8 mouse cellular contexts compared by ENCODE assay signal in the genomic region with DNA sequence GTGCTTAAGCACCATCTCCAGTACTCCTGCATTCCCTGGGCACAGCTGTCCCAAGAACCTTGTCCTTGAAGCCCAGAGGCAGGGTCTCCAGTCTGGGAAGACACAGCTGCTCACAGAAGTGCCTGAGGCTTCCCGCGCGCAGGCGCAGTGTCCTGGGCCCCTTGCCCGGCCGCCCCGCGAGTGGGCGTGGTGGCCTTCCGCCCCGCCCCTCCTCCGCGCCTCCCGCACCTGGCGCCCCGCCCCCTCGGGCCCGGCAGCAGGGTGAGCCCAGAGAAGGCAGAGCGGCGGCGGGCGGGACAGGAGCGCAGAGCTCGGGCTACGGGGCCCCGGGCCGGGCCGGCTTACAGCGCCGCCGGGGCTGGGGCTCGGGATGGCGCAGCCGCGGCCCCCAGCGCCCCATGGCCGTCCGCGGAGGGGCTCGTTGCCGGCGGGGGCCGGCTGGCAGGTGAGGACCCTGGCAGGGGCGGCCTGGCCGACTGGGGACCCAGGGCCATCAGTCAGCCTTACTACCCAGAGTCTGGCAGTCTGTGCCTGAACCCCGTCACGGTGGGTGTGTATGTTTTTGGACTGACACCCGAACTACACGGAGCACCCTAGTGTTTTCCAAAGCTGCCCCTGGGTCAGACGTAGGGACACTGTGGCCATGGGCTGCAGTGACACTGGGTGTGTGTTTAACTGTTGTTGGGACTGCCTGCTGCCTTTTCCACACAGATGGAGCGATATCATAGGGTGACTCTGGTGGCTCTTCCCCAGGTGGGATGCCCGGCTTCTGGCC. TPM values are rescaled to one million over a fixed set of nuclear protein-coding genes. Genes with fewer than 3 reads are reported as not detected.
A peak's percentile ranks its signal among the peaks of the same experiment; 100 is the strongest.
DNase-seq lines count a peak whose midpoint lies in the region; ATAC-seq and TF ChIP-seq lines count a peak whose summit lies in the region.

No protein-coding gene starts in this region.

- WGBS in hindbrain, embryonic 11.5 days = 7% methylated on average over 34 of the region's 52 CpGs
- WGBS in small intestine, adult 2 months = 3% methylated on average over 52 of the region's 52 CpGs

- TF ChIP-seq CTCF in small intestine, adult 2 months (IDR thresholded peaks at IDR 0.05; ENCODE audit: extremely low read depth, insufficient read length, insufficient replicate concordance, low read depth, low read length) = no peak

- H3K9ac ChIP-seq in hindbrain, embryonic 11.5 days (ENCODE audit: low read depth, low read length) = peak overlapping the region; percentile 77

- intact Hi-C loops in left cerebral cortex, postnatal 25 days (cut with DNase I) = no loop called here

- peak overlapping the region; percentile 94 for H3K4me2 ChIP-seq in hindbrain, embryonic 11.5 days (replicated peaks; ENCODE audit: low read depth, low read length)

- H3K4me1 ChIP-seq in hindbrain, embryonic 11.5 days (replicated peaks; ENCODE audit: control insufficient read depth, insufficient read depth, low read length) = peaks cover 8% of the 10 kb centered on the region
- peaks cover 11% of the 10 kb centered on the region for H3K4me1 ChIP-seq in small intestine, adult 2 months (ENCODE audit: control insufficient read depth, insufficient read depth, insufficient read length, low read length)

- no peaks in the 10 kb centered on the region; the same call in none of the 2 replicates for H3K27me3 ChIP-seq in hindbrain, embryonic 11.5 days (ENCODE audit: control insufficient read depth, insufficient read depth, low read length)
- no peaks in the 10 kb centered on the region for H3K27me3 ChIP-seq in small intestine, adult 2 months (ENCODE audit: control insufficient read depth, insufficient read depth, low read length)

- no peaks in the 10 kb centered on the region for H3K9me3 ChIP-seq in hindbrain, embryonic 11.5 days (ENCODE audit: control insufficient read depth, low read length)

- peak overlapping the region; percentile 51 for H3K4me3 ChIP-seq in hindbrain, embryonic 11.5 days (ENCODE audit: low read depth, low read length)
- peak overlapping the region; percentile 46 for H3K4me3 ChIP-seq in small intestine, adult 2 months (ENCODE audit: low read depth, low read length)

- no peaks in the 10 kb centered on the region for H3K36me3 ChIP-seq in hindbrain, embryonic 11.5 days (ENCODE audit: control insufficient read depth, insufficient read depth, low read length)
- H3K36me3 ChIP-seq in small intestine, adult 2 months (ENCODE audit: control insufficient read depth, insufficient read depth, low read length) = no peaks in the 10 kb centered on the region

- DNase-seq in MEL-GATA-1-ER (ENCODE audit: extremely low read depth, low read depth) = peak; percentile 39
- DNase-seq in c-Kit-positive CD71-negative TER-119-negative erythroid progenitor cells, embryonic 14.5 days (ENCODE audit: low read depth) = peak; percentile 62
- DNase-seq in forelimb bud, embryonic 11.5 days (ENCODE audit: low read depth, low spot score) = peak; percentile 87
- DNase-seq in hindbrain, embryonic 11.5 days (ENCODE audit: low spot score) = peak; percentile 98
- DNase-seq in left cerebral cortex, postnatal 25 days (ENCODE audit: low spot score in 2 of 2) = peak; percentile 42 to 60
- DNase-seq in mesoderm, embryonic 11.5 days (ENCODE audit: low read depth, low spot score) = peak; percentile 92

- 0 out of 2 replicates have a peak, but pooled peaks have one; percentile 7 for TF ChIP-seq POLR2A in small intestine, adult 2 months (IDR thresholded peaks at IDR 0.05; ENCODE audit: low read depth, low read length)

- peak overlapping the region; percentile 60; the same call in 1 of the 2 replicates for H3K27ac ChIP-seq in hindbrain, embryonic 11.5 days (ENCODE audit: low read depth, low read length)
- H3K27ac ChIP-seq in small intestine, adult 2 months (ENCODE audit: insufficient read depth, low read depth, low read length) = no peak overlapping the region

- peak; percentile 87 for ATAC-seq in hindbrain, embryonic 11.5 days (ENCODE audit: low FRiP score)
- ATAC-seq in erythroid progenitor cell, adult 5-6 weeks (replicated peaks; ENCODE audit: low FRiP score, poor library complexity, severe bottlenecking) = no peak

RNA-seq across cellular contexts. Expression of gene Rap1gap, which starts 42.9 kb away (rescaled TPM):
- polyA plus RNA-seq in hindbrain, embryonic 11.5 days (2014; fragmentation: Nextera tagmentation; extraction: Ambion mirVana) = 8.5 and 9.1 TPM in 2 replicates
- total RNA-seq in left cerebral cortex, postnatal 25 days (2021) = 100 to 1,000 TPM; 263 to 318 TPM
- 48.4 and 141 TPM in 2 replicates for polyA plus RNA-seq in small intestine, adult 2 months (2012; rRNA removed)
- total RNA-seq in erythroid progenitor cell, adult 5-6 weeks (2015; ENCODE audit: low replicate concordance) = not detected in 2 replicates
- total RNA-seq in erythroid progenitor cell, adult 5-6 weeks (2017; ENCODE audit: low replicate concordance) = not detected in 2 replicates

Comparison
In these comparisons a context has a peak if more than half of its experiments do, and no peak if none do; other contexts are left out.
1. DNase-seq: peak in every context shown above with its lines; median percentile 98 in hindbrain, embryonic 11.5 days; 92 in mesoderm, embryonic 11.5 days; 87 in forelimb bud, embryonic 11.5 days; 62 in c-Kit-positive CD71-negative TER-119-negative erythroid progenitor cells, embryonic 14.5 days; 51 in left cerebral cortex, postnatal 25 days; 39 in MEL-GATA-1-ER.
2. RNA of gene Rap1gap, which starts 42.9 kb away (total RNA-seq): 263 to 318 TPM in left cerebral cortex, postnatal 25 days; not detected in erythroid progenitor cell, adult 5-6 weeks; every median in the first group is over 100 times any median in the second.